Mouse (Mus musculus): Measurements from ENCODE around the gene Kl.

The Kl gene

GRCm38 (mm10) chr5:150961615-150962014 is 9.2 kb downstream of the Kl start:
- DNase-seq (ENCODE audit: low read depth in 2 of 2, low spot score in 2 of 2) = no peak

GRCm38 (mm10) chr5:150962756-150963155 is 10.3 kb downstream of the Kl start:
- DNase-seq (ENCODE audit: low read depth in 2 of 2, low spot score in 2 of 2) = no peak

- no peak for DNase-seq (ENCODE audit: low read depth in 2 of 2, low spot score in 2 of 2)
These were observed 15.5 kb downstream of the Kl start for GRCm38 (mm10) chr5:150967925-150968324.

- no peak for DNase-seq (ENCODE audit: low read depth in 2 of 2, low spot score in 2 of 2)
These were observed 18.1 kb downstream of the Kl start for GRCm38 (mm10) chr5:150970551-150970950.

- no peak for DNase-seq (ENCODE audit: low read depth in 2 of 2, low spot score in 2 of 2)
These were observed 18.7 kb downstream of the Kl start for GRCm38 (mm10) chr5:150971126-150971525.

- no peak for DNase-seq (ENCODE audit: low read depth in 2 of 2, low spot score in 2 of 2)
These were observed 21.8 kb downstream of the Kl start for GRCm38 (mm10) chr5:150974226-150974625.

- DNase-seq (ENCODE audit: low read depth in 2 of 2, low spot score in 2 of 2) = no peak
These were observed 25.1 kb downstream of the Kl start for GRCm38 (mm10) chr5:150977383-150977958.

GRCm38 (mm10) chr5:150979341-150980136 is 27.1 kb downstream of the Kl start:
- DNase-seq (ENCODE audit: low read depth in 2 of 2, low spot score in 2 of 2) = no peak

- no peak for DNase-seq (ENCODE audit: low read depth in 2 of 2, low spot score in 2 of 2)
These were observed 29.7 kb downstream of the Kl start for GRCm38 (mm10) chr5:150982082-150982481.

GRCm38 (mm10) chr5:150994096-150994495 is 41.7 kb downstream of the Kl start:
- no peak for DNase-seq (ENCODE audit: low read depth in 2 of 2, low spot score in 2 of 2)

GRCm38 (mm10) chr5:150996586-150996985 is 44.2 kb downstream of the Kl start:
- DNase-seq (ENCODE audit: low read depth in 2 of 2, low spot score in 2 of 2) = no peak

GRCm38 (mm10) chr5:151001111-151001510 is 48.7 kb downstream of the Kl start:
- no peak for DNase-seq (ENCODE audit: low read depth in 2 of 2, low spot score in 2 of 2)

- no peak for DNase-seq (ENCODE audit: low read depth in 2 of 2, low spot score in 2 of 2)
These were observed 49.6 kb downstream of the Kl start for GRCm38 (mm10) chr5:151002051-151002450.

- no peak for DNase-seq (ENCODE audit: low read depth in 2 of 2, low spot score in 2 of 2)
These were observed 51.9 kb downstream of the Kl start for GRCm38 (mm10) chr5:151004216-151004755.

GRCm38 (mm10) chr5:151018450-151018849 is 66.0 kb downstream of the Kl start:
- DNase-seq (ENCODE audit: low read depth in 2 of 2, low spot score in 2 of 2) = no peak

GRCm38 (mm10) chr5:151018959-151019358 is 66.6 kb downstream of the Kl start:
- DNase-seq (ENCODE audit: low read depth in 2 of 2, low spot score in 2 of 2) = no peak

GRCm38 (mm10) chr5:151020031-151020820 is 67.8 kb downstream of the Kl start:
- no peak for DNase-seq (ENCODE audit: low read depth in 2 of 2, low spot score in 2 of 2)

GRCm38 (mm10) chr5:151020831-151021230 is 68.4 kb downstream of the Kl start:
- DNase-seq (ENCODE audit: low read depth in 2 of 2, low spot score in 2 of 2) = no peak

- DNase-seq (ENCODE audit: low read depth in 2 of 2, low spot score in 2 of 2) = no peak
These were observed 69.6 kb downstream of the Kl start for GRCm38 (mm10) chr5:151022026-151022425.

- DNase-seq (ENCODE audit: low read depth in 2 of 2, low spot score in 2 of 2) = no peak
These were observed 70.5 kb downstream of the Kl start for GRCm38 (mm10) chr5:151022939-151023338.

GRCm38 (mm10) chr5:151023461-151023860 is 71.1 kb downstream of the Kl start:
- DNase-seq (ENCODE audit: low read depth in 2 of 2, low spot score in 2 of 2) = no peak

GRCm38 (mm10) chr5:151024483-151024882 is 72.1 kb downstream of the Kl start:
- DNase-seq (ENCODE audit: low read depth in 2 of 2, low spot score in 2 of 2) = no peak
